Mouse (Mus musculus) CH12.LX (cell line): ENCODE data around the gene Ggt5. TPM values are rescaled to one million over a fixed set of nuclear protein-coding genes. Genes with fewer than 3 reads are reported as not detected.

ENCODE experiments used
- DNase-seq: peaks from one replicate; pipeline ENCODE4 v3.0.0-alpha.2; 2013; ENCODE audit errors: extremely low read depth
- H3K27ac ChIP-seq: 2 replicates; pipeline ENCODE4 v1.5.1; 2012; ENCODE audit warnings: low read depth, mild to moderate bottlenecking, control low read depth, moderate library complexity; ENCODE audit not compliant: insufficient read depth
- H3K27me3 ChIP-seq: replicated peaks from 2 replicates; pipeline ENCODE3; 2012; ENCODE audit warnings: inconsistent platforms
- H3K36me3 ChIP-seq, 2 experiments: replicated peaks in 1 of 2; 2 replicates each; pipeline versions ENCODE3 to v1.6.1; 2012; ENCODE audit warnings: inconsistent platforms in 1 of 2, low read length in 1 of 2, mild to moderate bottlenecking in 1 of 2, mixed read lengths in 1 of 2, moderate library complexity in 1 of 2; ENCODE audit not compliant: control insufficient read depth in 1 of 2, insufficient read depth in 1 of 2
- H3K4me1 ChIP-seq, 2 experiments: 2 replicates each; pipeline ENCODE4 v1.6.1; 2012; ENCODE audit warnings: inconsistent platforms in 1 of 2, moderate library complexity in 1 of 2; ENCODE audit not compliant: insufficient read depth in 2 of 2, control insufficient read depth in 1 of 2
- H3K4me2 ChIP-seq: 2 replicates; pipeline ENCODE4 v1.6.1; 2012; ENCODE audit warnings: low read depth, mild to moderate bottlenecking, control low read depth; ENCODE audit not compliant: poor library complexity, insufficient read depth, severe bottlenecking
- H3K4me3 ChIP-seq, 3 experiments: fragments of 150-350 bp in 1 of 3; sonication (generic) in 1 of 3; replicated peaks in 1 of 3; 2 replicates each; pipeline versions ENCODE3 to v1.5.1; 2011 to 2012; ENCODE audit warnings: low read depth in 2 of 3, low read length in 2 of 3, mild to moderate bottlenecking in 2 of 3, moderate library complexity in 2 of 3, control low read depth in 1 of 3, improper control_type of control experiment in 1 of 3, inconsistent platforms in 1 of 3, mixed read lengths in 1 of 3; ENCODE audit not compliant: poor library complexity in 1 of 3
- H3K79me2 ChIP-seq: replicated peaks from 2 replicates; pipeline ENCODE4 v1.6.1; 2012; ENCODE audit warnings: mild to moderate bottlenecking, moderate library complexity; ENCODE audit not compliant: control insufficient read depth, poor library complexity, insufficient read depth, severe bottlenecking; ENCODE audit errors: extremely low read depth
- H3K9ac ChIP-seq: 2 replicates; pipeline ENCODE4 v1.6.1; 2012; ENCODE audit warnings: low read depth, mild to moderate bottlenecking, control low read depth, moderate library complexity; ENCODE audit not compliant: insufficient read depth
- H3K9me3 ChIP-seq: replicated peaks from 2 replicates; pipeline ENCODE3; 2012; ENCODE audit warnings: low read length, inconsistent platforms, mixed read lengths
- ELF1 ChIP-seq: IDR thresholded peaks from 2 replicates; pipeline ENCODE4 v1.6.1; 2014; ENCODE audit warnings: low read depth, mild to moderate bottlenecking, inconsistent platforms, low read length, improper control_type of control experiment
- GABPA ChIP-seq: IDR thresholded peaks from 2 replicates; pipeline ENCODE4 v1.6.1; 2012; ENCODE audit warnings: low read depth, low read length, improper control_type of control experiment, inconsistent platforms; ENCODE audit not compliant: insufficient replicate concordance
- HCFC1 ChIP-seq: IDR thresholded peaks from 2 replicates; pipeline ENCODE4 v1.6.1; 2012; ENCODE audit warnings: low read depth, mild to moderate bottlenecking, inconsistent platforms, low read length, improper control_type of control experiment
- IRF4 ChIP-seq: IDR thresholded peaks from 2 replicates; pipeline ENCODE4 v1.6.1; 2014; ENCODE audit warnings: low read depth, mild to moderate bottlenecking, inconsistent platforms, low read length, improper control_type of control experiment
- JUND ChIP-seq: conservative IDR thresholded peaks from 2 replicates; pipeline ENCODE4 v1.6.1; 2011; ENCODE audit warnings: low read depth, low read length, improper control_type of control experiment
- MAZ ChIP-seq: IDR thresholded peaks from 2 replicates; pipeline ENCODE4 v1.6.1; 2012; ENCODE audit warnings: low read depth, mild to moderate bottlenecking, inconsistent platforms, low read length, improper control_type of control experiment, moderate library complexity
- MXI1 ChIP-seq: IDR thresholded peaks from 2 replicates; pipeline ENCODE4 v1.6.1; 2011; ENCODE audit warnings: mild to moderate bottlenecking, low read depth, low read length, improper control_type of control experiment
- MYC ChIP-seq: IDR thresholded peaks from 2 replicates; pipeline ENCODE4 v1.6.1; 2011; ENCODE audit warnings: low read depth, mild to moderate bottlenecking, improper control_type of control experiment, low read length
- NRF1 ChIP-seq: IDR thresholded peaks from 2 replicates; pipeline ENCODE4 v1.6.1; 2014; ENCODE audit warnings: low read depth, mild to moderate bottlenecking, inconsistent platforms, low read length, improper control_type of control experiment, moderate library complexity
- POLR2A ChIP-seq: IDR thresholded peaks from 2 replicates; pipeline ENCODE4 v1.6.1; 2011; ENCODE audit warnings: low read depth, mild to moderate bottlenecking, improper control_type of control experiment, low read length
- RAD21 ChIP-seq: IDR thresholded peaks from 2 replicates; pipeline ENCODE4 v1.6.1; 2011; ENCODE audit warnings: low read depth, mild to moderate bottlenecking, low read length, improper control_type of control experiment, moderate library complexity
- RCOR1 ChIP-seq: conservative IDR thresholded peaks from 2 replicates; pipeline ENCODE4 v1.6.1; 2012; ENCODE audit warnings: low read depth, mild to moderate bottlenecking, inconsistent platforms, low read length, improper control_type of control experiment
- SIN3A ChIP-seq: IDR thresholded peaks from 2 replicates; pipeline ENCODE4 v1.6.1; 2012; ENCODE audit warnings: low read length, improper control_type of control experiment, inconsistent platforms
- TBP ChIP-seq: conservative IDR thresholded peaks from 2 replicates; pipeline ENCODE4 v1.6.1; 2011; ENCODE audit warnings: low read depth, low read length, improper control_type of control experiment
- UBTF ChIP-seq: IDR thresholded peaks from 2 replicates; pipeline ENCODE4 v1.6.1; 2012; ENCODE audit warnings: low read depth, mild to moderate bottlenecking, inconsistent platforms, low read length, improper control_type of control experiment, moderate library complexity
- ZC3H11A ChIP-seq: IDR thresholded peaks from 2 replicates; pipeline ENCODE4 v1.6.1; 2012; ENCODE audit warnings: low read depth, mild to moderate bottlenecking, inconsistent platforms, low read length, improper control_type of control experiment
- ZMIZ1 ChIP-seq: IDR thresholded peaks from 2 replicates; pipeline ENCODE4 v1.6.1; 2012; ENCODE audit warnings: low read depth, mild to moderate bottlenecking, inconsistent platforms, low read length, improper control_type of control experiment
- ZNF384 ChIP-seq: IDR thresholded peaks from 2 replicates; pipeline ENCODE4 v1.6.1; 2012; ENCODE audit warnings: low read depth, low read length, improper control_type of control experiment, inconsistent platforms
- dilution Hi-C: fragments of 300-500 bp; cut with MboI; formaldehyde crosslinking; loops from 2 replicates; pipeline ENCODE4 v1.14.3; 2020; ENCODE audit warnings: low sequenced_read_pairs; ENCODE audit not compliant: extremely low pct_unique_long_range_greater_than_20kb, extremely low pct_ligation_motif_present
- in situ Hi-C: fragments of 300-500 bp; cut with MboI; formaldehyde crosslinking; loops from 3 replicates; pipeline ENCODE4 v1.14.3; 2019; ENCODE audit warnings: low sequenced_read_pairs, low pct_ligation_motif_present, low pct_unique_long_range_greater_than_20kb, mixed read lengths
- polyA plus RNA-seq: library from polyadenylated mRNA; unstranded; fragments of >175 nt; gene quantifications from 2 replicates; pipeline ENCODE4 v1.2.1, GENCODE M21; 2012; ENCODE audit warnings: low read depth; ENCODE audit not compliant: insufficient read length
- total RNA-seq, 2 experiments: library from RNA; depleted of rRNA; stranded (reverse); fragments of 300-350 nt in 1 of 2; fragments of >200 nt in 1 of 2; gene quantifications; 2 replicates each; pipeline ENCODE4 v1.2.3; 2012 to 2014

The Ggt5 gene
- total and polyA plus RNA-seq, 3 experiments, result not detected

GRCm38 (mm10) chr10:75641721-75642222 is 52.6 kb downstream of the Ggt5 start:
- peak; percentile 78 for DNase-seq
- H3K4me2 ChIP-seq, result no peak overlapping the region
- H3K27me3 ChIP-seq, result no peaks in the 10 kb centered on the region
- dilution Hi-C loops (no loop called here), in situ Hi-C loops (no loop called here)
- no peaks in the 10 kb centered on the region for H3K9me3 ChIP-seq
- H3K36me3 ChIP-seq, result peaks cover 15 to 65% of the 10 kb centered on the region in 2 experiments
- H3K79me2 ChIP-seq, result no peaks in the 10 kb centered on the region
- no peak overlapping the region for H3K4me3 ChIP-seq
- no peak overlapping the region for H3K9ac ChIP-seq
- no peak for TF ChIP-seq ZNF384
- TF ChIP-seq MYC, result 0 out of 2 replicates have a peak, but pooled peaks have one; percentile 37
- no peak for TF ChIP-seq ZMIZ1
- H3K27ac ChIP-seq, result no peak overlapping the region
- peaks cover 31 to 40% of the 10 kb centered on the region in 2 experiments for H3K4me1 ChIP-seq

GRCm38 (mm10) chr10:75642436-75642835 is 53.3 kb downstream of the Ggt5 start:
- peaks cover 22 to 65% of the 10 kb centered on the region in 2 experiments for H3K36me3 ChIP-seq
- no peaks in the 10 kb centered on the region for H3K79me2 ChIP-seq
- no peak overlapping the region for H3K4me2 ChIP-seq
- H3K4me3 ChIP-seq, result peak overlapping the region in 1 of 3 experiments; percentile 17
- TF ChIP-seq MXI1, result no peak
- TF ChIP-seq TBP, result no peak
- no peak for TF ChIP-seq ELF1
- TF ChIP-seq IRF4, result no peak
- no peak for TF ChIP-seq ZNF384
- TF ChIP-seq ZC3H11A, result no peak
- TF ChIP-seq MAZ, result no peak
- no peak for TF ChIP-seq HCFC1
- no peak for TF ChIP-seq RCOR1
- TF ChIP-seq SIN3A, result no peak
- TF ChIP-seq NRF1, result no peak
- TF ChIP-seq GABPA, result no peak
- TF ChIP-seq RAD21, result no peak
- TF ChIP-seq JUND, result no peak
- no peak for TF ChIP-seq POLR2A
- no peak for TF ChIP-seq UBTF
- no peaks in the 10 kb centered on the region for H3K9me3 ChIP-seq
- H3K27me3 ChIP-seq, result no peaks in the 10 kb centered on the region
- peaks cover 31 to 40% of the 10 kb centered on the region in 2 experiments for H3K4me1 ChIP-seq
- dilution Hi-C loops (no loop called here), in situ Hi-C loops (no loop called here)
- H3K9ac ChIP-seq, result no peak overlapping the region
- DNase-seq, result no peak
- H3K27ac ChIP-seq, result no peak overlapping the region
